Mouse (Mus musculus) B cell, adult 67 days (primary cell): Measurements from ENCODE around the gene Robo1. TPM values are rescaled to one million over a fixed set of nuclear protein-coding genes. Genes with fewer than 3 reads are reported as not detected.

Source experiments
- total RNA-seq, 2 experiments: library from RNA; stranded (reverse); gene quantifications; 4 replicates each; pipeline ENCODE4 v1.2.4; 2023

Robo1 gene
- under 1 TPM; 0.71 to 0.84 TPM for total RNA-seq

DNA sequence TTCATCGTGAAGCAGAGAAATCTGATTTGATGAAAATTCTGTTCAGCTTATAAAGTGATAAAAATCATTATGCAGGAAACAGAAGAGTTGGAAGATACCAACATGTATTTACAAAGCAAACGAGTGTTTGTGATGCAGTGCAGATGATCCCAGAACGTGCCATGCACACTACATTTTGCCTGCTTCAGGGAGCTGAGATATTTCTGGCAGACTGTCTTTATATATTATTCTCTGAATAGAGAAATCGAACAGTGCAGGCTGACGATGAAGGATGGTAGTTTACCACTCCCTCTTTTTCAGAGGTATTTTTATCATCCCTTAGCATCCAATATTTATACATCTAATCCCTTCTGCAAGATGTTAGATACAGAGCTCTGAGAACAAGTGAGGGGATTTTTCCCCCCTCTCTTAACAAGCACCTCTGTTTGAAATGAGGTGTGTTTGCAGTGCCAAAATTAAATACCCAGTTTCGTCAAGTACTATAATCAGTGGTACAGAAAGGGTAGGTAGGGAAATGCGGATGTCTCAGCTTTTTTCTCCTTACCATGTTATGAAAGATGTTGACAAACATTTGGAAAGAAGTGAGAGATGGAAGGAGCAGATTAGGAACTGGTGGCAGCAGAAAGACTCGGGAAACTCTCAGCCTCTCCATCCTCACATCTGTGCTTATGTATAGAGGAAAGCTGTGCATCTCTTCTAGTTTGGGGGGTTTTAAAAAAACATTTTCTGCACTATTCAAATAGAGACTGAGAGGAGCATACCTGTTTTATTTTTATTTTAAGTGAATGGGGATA is at the start of gene Robo1:
Gene Robo1, plus strand, starts transcription at position 770 of the 794 bp plus-strand sequence.

